Mouse (Mus musculus) frontal cortex, postnatal 25 days (tissue): ENCODE measurements around the gene Fnbp1.

Experiments
- DNase-seq, 2 experiments: peaks; one replicate each; pipeline ENCODE4 v3.0.0; 2022; ENCODE audit warnings: low spot score in 2 of 2

Gene Fnbp1

GRCm38 (mm10) chr2:31150762-31151161, 9.0 kb upstream of the Fnbp1 start:
- no peak for DNase-seq

- DNase-seq = no peak
Measured at GRCm38 (mm10) chr2:31147054-31147453, 5.2 kb upstream of the Fnbp1 start.

- no peak for DNase-seq
Measured at GRCm38 (mm10) chr2:31144901-31145300, 3.1 kb upstream of the Fnbp1 start.

GRCm38 (mm10) chr2:31143768-31144695, 2.2 kb upstream of the Fnbp1 start:
- no peak for DNase-seq

- DNase-seq = no peak
Measured at GRCm38 (mm10) chr2:31143326-31143725, 1.5 kb upstream of the Fnbp1 start.

- DNase-seq = peak in 1 of 2 experiments; percentile 23
Measured at GRCm38 (mm10) chr2:31142505-31142904, 697 bp upstream of the Fnbp1 start.

GRCm38 (mm10) chr2:31141074-31141866, 538 bp downstream of the Fnbp1 start:
- peak in 1 of 2 experiments; percentile 41 for DNase-seq

GRCm38 (mm10) chr2:31140772-31141073, 1.1 kb downstream of the Fnbp1 start:
- DNase-seq = no peak

- no peak for DNase-seq
Measured at GRCm38 (mm10) chr2:31139991-31140771, 1.6 kb downstream of the Fnbp1 start.

- no peak for DNase-seq
Measured at GRCm38 (mm10) chr2:31139174-31139632, 2.6 kb downstream of the Fnbp1 start.

GRCm38 (mm10) chr2:31137018-31137590, 4.7 kb downstream of the Fnbp1 start:
- DNase-seq = no peak

- DNase-seq = no peak
Measured at GRCm38 (mm10) chr2:31136338-31136737, 5.5 kb downstream of the Fnbp1 start.

- DNase-seq = no peak
Measured at GRCm38 (mm10) chr2:31135512-31135931, 6.3 kb downstream of the Fnbp1 start.

- no peak for DNase-seq
Measured at GRCm38 (mm10) chr2:31133981-31134380, 7.8 kb downstream of the Fnbp1 start.

GRCm38 (mm10) chr2:31132682-31133081, 9.1 kb downstream of the Fnbp1 start:
- DNase-seq = no peak

- DNase-seq = no peak
Measured at GRCm38 (mm10) chr2:31130815-31131299, 11.0 kb downstream of the Fnbp1 start.

- DNase-seq = no peak
Measured at GRCm38 (mm10) chr2:31129742-31130518, 11.9 kb downstream of the Fnbp1 start.

- no peak for DNase-seq
Measured at GRCm38 (mm10) chr2:31127899-31128298, 13.9 kb downstream of the Fnbp1 start.

GRCm38 (mm10) chr2:31127219-31127618, 14.6 kb downstream of the Fnbp1 start:
- DNase-seq = no peak

- DNase-seq = no peak
Measured at GRCm38 (mm10) chr2:31126048-31126447, 15.8 kb downstream of the Fnbp1 start.

- DNase-seq = no peak
Measured at GRCm38 (mm10) chr2:31125156-31125555, 16.7 kb downstream of the Fnbp1 start.
